Mouse (Mus musculus) ES-E14 (cell line): ENCODE measurements around the gene Cmc4.

ENCODE experiments used
- CHD2 ChIP-seq: IDR thresholded peaks from 2 replicates; pipeline ENCODE4 v1.6.1; 2014; ENCODE audit warnings: mild to moderate bottlenecking, low read depth, low read length, inconsistent platforms
- MAFK ChIP-seq: IDR thresholded peaks from 2 replicates; pipeline ENCODE4 v1.6.1; 2014; ENCODE audit warnings: mild to moderate bottlenecking, low read depth, low read length, inconsistent platforms; ENCODE audit not compliant: insufficient read depth
- ZC3H11A ChIP-seq: IDR thresholded peaks from 2 replicates; pipeline ENCODE4 v1.6.1; 2012; ENCODE audit warnings: low read depth, mild to moderate bottlenecking, inconsistent platforms, low read length, borderline replicate concordance
- ZNF384 ChIP-seq: IDR thresholded peaks from 2 replicates; pipeline ENCODE4 v1.6.1; 2012; ENCODE audit warnings: low read depth, low read length, inconsistent platforms

DNA sequence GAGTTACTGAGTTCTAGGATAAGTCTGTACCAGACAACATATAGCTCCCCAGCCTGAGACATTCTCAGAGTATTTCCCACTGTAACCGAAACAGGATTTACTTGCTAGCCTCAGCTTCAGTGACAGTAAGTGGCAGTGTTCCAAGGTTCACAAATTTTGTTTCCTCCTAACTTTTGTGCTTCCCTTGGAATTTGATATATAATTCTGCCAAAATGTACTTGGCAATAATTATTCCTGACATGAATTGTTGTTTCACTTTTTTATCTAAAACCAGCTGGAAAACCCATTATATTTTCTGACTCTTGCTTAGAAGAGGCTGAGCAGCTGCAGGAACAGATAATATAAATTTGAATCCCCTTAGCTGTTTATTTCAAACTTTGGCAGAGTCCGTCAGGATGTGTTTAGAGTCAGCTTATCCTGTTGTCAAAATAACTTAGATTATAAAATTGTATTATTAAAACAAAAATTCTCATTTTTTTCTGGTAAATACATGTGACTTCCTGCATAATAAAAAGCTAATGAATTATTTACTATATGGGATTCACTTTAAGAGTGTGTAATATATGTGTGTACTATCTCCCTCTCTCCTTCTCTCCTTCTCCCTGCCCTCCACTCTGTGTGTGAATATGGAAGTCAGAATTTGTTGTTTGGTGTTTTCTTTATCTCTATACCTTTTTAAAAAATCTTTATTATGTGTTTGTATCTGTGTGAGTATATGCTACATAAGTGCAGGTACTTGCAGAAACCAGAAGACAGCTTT lies 43.5 kb downstream of the Cmc4 start:
- TF ChIP-seq MAFK (no peak), ZC3H11A (no peak), ZNF384 (no peak), CHD2 (no peak)
